Mouse (Mus musculus) left cerebral cortex, postnatal 36 days (tissue): ENCODE data around the gene Mid2. TPM values are rescaled to one million over a fixed set of nuclear protein-coding genes. Genes with fewer than 3 reads are reported as not detected.
"Not testable (repeated sequence)": the region's sequence is repeated elsewhere in the genome, so short reads cannot be mapped to it uniquely, and the experiment has no call there.

Experiments used
- DNase-seq, 2 experiments: peaks; one replicate each; pipeline ENCODE4 v3.0.0; 2021 to 2022; ENCODE audit warnings: low spot score in 2 of 2, mixed read lengths in 1 of 2
- intact Hi-C: fragments of 180-260 bp; cut with DNase I; formaldehyde crosslinking; loops from one replicate; pipeline ENCODE4 v1.15.1; 2025
- total RNA-seq, 2 experiments: library from RNA; stranded (reverse); gene quantifications; 2 replicates each; pipeline ENCODE4 v1.2.3; 2021

Gene Mid2
- total RNA-seq: 10 to 100 TPM; 21.3 to 23.9 TPM

GRCm38 (mm10) chrX:140664479-140665241, at the start of gene Mid2:
Mid2 (plus strand) TSS chrX:140664599.
- DNase-seq: peak; percentile 35 to 49

GRCm38 (mm10) chrX:140624875-140625594, 39.4 kb upstream of the Mid2 start:
- no peak for DNase-seq
- intact Hi-C loops: no loop called here

More at GRCm38 (mm10) chrX:140664479-140665241, at the start of gene Mid2:
- intact Hi-C loops: loop anchor here (10.0 kb wide), 2 partner anchors 80 to 190 kb away; no protein-coding TSS in a partner anchor

DNA sequence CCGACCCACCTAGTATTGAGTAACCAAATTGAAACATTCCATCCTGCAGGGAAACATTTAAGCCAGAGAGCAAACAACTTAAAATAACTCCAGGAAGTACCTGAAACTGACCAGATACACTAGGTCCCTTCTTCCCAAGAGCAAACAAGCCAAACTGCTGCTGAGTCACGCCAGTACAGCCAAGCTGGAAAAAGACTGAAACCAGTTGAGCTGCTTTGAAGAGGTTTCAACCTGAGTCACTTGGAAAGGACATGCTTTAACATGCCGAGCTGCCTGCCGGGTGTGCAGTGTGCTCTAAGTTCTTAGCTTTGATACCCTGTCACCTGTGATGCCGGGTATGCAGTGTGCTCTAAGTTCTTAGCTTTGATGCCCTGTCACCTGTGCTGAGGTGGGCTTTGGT, 26.4 kb upstream of the Mid2 start:
- intact Hi-C loops: no loop called here
- DNase-seq: no peak

DNA sequence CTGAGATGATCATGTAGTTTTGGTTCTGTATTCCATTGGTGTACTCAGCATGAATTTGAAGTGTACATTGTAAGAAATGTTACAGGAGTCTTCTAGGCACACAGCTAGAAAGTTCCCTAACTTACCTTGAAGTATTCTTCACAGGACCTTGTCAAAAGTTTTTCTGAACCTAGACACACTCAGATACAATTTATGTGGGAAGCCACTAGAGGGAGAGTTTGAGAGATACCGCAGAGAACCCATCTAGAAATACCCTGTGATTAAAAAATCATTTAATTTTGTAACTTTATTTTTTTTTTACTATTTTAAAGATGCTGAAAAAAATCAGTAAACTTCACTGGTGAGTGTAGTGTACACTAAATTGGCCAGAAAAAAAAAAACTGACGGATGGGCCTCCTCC, 24.8 kb upstream of the Mid2 start:
- no peak for DNase-seq
- intact Hi-C loops: no loop called here

- intact Hi-C loops: loop anchor here (10.0 kb wide), 2 partner anchors 84 to 194 kb away; no protein-coding TSS in a partner anchor
Observed at GRCm38 (mm10) chrX:140660731-140661130, 3.7 kb upstream of the Mid2 start.

DNA sequence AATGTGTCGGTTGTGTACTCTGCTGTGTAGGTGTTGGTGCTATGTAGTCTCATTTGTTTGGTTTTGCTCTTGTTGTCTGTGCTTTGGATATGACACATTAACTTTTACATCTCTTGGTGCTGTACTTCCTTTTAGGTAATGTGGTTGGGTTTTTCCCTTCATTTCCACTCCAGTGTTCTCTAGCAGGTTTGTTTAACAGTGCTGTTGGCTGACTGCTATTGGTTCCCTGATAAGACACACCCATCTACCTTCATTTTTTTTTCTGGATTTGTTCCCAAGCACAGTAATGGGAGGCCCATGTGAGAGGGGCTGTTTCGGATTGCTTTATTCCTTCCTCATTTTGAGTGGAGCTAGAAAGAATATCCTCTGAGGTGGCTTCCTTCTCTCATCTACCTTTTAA, 883 bp upstream of the Mid2 start:
- intact Hi-C loops: loop anchor here (10.0 kb wide), 2 partner anchors 81 to 191 kb away; no protein-coding TSS in a partner anchor
- no peak for DNase-seq

More at GRCm38 (mm10) chrX:140660731-140661130, 3.7 kb upstream of the Mid2 start:
- no peak for DNase-seq

DNA sequence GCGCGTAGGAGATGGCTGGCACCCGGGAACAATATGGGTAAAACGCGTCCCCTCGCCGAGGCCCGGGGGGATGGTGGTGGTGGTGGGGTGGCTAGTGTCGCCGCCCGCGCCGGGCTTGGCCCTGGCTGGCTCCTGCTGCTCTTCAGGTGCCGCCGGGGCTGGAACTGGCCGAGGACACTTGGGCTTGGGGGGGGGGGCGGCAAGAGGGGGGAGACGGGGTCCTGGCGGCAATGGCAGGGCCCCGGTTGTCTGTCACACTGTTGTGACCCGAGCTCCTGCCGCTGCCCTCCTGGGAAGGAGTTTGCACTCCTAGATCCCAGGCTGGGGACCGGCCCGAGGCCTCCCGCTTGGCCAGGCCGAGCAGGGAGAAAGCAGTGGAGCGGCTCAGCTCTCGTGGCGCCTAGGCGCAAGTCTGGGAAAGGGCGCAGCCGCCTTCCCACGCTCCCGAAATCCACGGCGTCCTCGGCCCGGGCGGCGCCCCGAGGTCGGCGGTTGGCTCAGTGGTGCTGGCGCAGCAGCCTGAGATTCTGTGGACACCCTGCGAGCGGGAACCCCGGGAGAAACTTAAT, 927 bp downstream of the Mid2 start:
- peak; percentile 25 to 38 for DNase-seq
- intact Hi-C loops: loop anchor here (10.0 kb wide), 2 partner anchors 79 to 189 kb away; no protein-coding TSS in a partner anchor

DNA sequence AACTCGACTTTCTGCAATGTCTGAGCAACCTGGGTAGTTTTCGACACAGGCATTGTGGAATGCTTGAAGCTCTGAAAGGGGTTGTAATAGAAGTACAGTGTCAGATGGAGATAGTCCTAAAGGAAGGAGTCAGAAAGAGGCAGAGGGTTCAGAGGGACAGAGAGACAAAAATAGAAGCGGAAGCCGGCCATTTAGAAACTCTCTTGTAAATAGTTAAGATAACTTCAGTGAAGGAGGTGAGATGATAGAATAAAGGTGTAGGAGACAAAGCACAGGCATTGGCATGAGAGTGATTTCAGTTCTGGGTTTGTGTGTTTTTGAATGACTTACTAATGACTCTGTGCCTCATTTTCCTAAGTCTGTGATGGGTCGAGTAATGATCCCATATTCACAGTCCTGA, 11.0 kb downstream of the Mid2 start:
- DNase-seq: no peak
- intact Hi-C loops: no loop called here

GRCm38 (mm10) chrX:140688335-140688734, 23.9 kb downstream of the Mid2 start:
- intact Hi-C loops: no loop called here
- no peak for DNase-seq

DNA sequence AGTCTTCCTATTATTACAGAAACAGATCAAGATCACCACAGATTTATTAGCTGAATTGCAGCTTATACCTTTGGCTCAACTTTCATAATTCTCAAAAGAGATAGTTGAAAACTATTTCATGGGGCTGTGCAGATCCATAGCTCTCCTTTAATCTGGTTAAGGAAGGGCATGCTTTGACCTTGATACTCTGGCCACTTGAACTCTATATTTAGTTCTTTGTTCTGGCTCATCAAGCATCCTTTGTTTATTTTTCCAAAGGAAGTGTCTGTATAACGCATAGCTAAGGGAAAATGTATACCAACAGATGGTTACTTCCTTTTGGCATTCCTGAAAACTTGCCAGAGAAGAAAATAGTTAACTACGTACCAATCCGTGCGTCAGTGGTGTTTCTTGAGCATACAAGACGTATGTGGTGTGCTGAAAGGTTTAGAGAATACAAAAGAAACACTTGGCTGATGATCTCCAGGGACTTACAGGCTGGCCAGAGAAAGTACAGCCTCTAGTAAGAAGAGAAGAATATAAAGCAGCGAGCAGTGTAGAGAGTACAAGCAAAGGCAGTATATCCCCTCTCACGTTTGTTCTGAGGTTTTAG, 33.6 kb downstream of the Mid2 start:
- intact Hi-C loops, DNase-seq: not testable (repeated sequence)

DNA sequence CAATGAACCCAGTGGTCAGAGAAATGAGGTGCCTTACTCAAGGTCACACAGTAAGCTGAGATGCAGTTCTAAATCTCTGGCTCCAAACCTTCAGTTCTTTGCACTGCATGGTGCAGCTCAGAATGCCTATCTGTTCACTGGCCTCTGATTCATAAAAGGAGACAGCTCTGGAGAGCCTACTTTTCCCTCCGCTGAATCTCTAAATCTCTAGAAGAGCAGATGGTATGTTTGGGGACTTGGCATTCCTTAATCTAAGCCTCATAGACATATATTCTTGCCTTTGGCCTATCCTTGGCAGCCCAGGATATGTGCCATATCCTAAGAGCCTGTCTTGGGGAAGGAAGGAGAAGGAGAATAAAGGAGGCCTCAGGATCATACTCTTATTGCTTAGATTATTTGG, 38.8 kb downstream of the Mid2 start:
- DNase-seq: no peak
- intact Hi-C loops: no loop called here

- DNase-seq: no peak
- intact Hi-C loops: no loop called here
Observed at GRCm38 (mm10) chrX:140706077-140706476, 41.7 kb downstream of the Mid2 start.

GRCm38 (mm10) chrX:140722400-140722799, 58.0 kb downstream of the Mid2 start:
- intact Hi-C loops: no loop called here
- DNase-seq: no peak

DNA sequence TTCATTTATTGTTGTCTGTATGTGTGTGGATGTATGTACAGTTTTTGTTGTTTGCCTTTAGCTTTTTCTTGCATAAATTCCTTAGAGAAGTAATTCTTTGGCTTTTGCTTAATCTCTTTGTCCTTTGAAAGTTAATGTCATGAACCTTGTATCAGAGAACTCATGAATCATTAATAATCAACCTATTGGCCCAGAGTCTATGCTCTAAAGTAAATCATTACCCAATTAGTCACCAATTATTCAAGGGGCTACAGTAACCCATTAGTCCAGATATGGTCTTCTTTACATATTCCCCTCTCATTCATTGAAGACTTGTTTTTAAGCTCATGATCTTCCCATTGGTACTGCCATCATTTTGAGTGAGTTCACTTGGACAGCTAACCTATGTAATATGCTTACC, 74.6 kb downstream of the Mid2 start:
- no peak for DNase-seq
- intact Hi-C loops: no loop called here

DNA sequence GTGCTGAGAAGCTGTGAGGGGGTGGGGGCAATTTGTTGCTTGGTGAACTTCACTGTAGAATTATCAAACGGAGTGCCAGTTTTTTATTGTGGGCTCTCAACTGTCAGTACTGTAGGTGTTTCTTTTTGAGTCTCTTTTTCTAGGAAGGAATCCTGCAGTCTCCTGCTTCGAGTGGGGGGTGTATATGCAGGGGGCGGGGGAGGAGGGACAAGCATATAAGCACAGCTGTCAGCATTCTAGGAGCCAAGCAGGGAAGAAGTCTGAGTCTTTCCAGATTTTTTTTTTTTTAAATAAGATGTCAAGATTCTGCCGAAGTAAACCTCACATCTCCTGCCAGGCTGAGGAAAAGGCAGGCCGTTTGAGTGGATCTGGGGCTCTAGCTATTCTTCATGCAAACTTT, 78.8 kb downstream of the Mid2 start:
- intact Hi-C loops: loop anchor here (10.0 kb wide), 1 partner anchor 78 kb away; the partner anchor contains the start of gene Mid2
- DNase-seq: peak in 1 of 2 experiments; percentile 3

- intact Hi-C loops: no loop called here
- no peak for DNase-seq
Observed at GRCm38 (mm10) chrX:140769794-140770193, 105.4 kb downstream of the Mid2 start.

GRCm38 (mm10) chrX:140805340-140805739, 140.9 kb downstream of the Mid2 start:
- intact Hi-C loops: no loop called here
- no peak for DNase-seq

- intact Hi-C loops: no loop called here
Observed at GRCm38 (mm10) chrX:140813312-140814006, 149.1 kb downstream of the Mid2 start, which contains the start of gene Tex13b. Tex13b (minus strand) TSS chrX:140813433.

More at GRCm38 (mm10) chrX:140813312-140814006, 149.1 kb downstream of the Mid2 start, which contains the start of gene Tex13b:
- DNase-seq: no peak
